Mouse (Mus musculus) heart, postnatal 0 days (tissue): Measurements from ENCODE around the gene Gm21970. TPM values are rescaled to one million over a fixed set of nuclear protein-coding genes. Genes with fewer than 3 reads are reported as not detected.

Experiments
- ATAC-seq: fragments of 200-750 bp; cut with Nextera tagmentation; 2 replicates; pipeline ENCODE4 v1.8.0; 2017; ENCODE audit warnings: low read depth, moderate number of reproducible peaks, moderate library complexity; ENCODE audit not compliant: insufficient read depth
- DNase-seq: peaks from one replicate; pipeline ENCODE4 v3.0.0-alpha.2; 2016; ENCODE audit warnings: low spot score
- H3K27ac ChIP-seq: fragments of 300-500 bp; sonication (generic); 2 replicates; pipeline ENCODE4 v1.5.1; 2014; ENCODE audit warnings: low read depth, mild to moderate bottlenecking
- H3K27me3 ChIP-seq: fragments of 300-500 bp; sonication (generic); 2 replicates; pipeline ENCODE4 v1.6.1; 2014; ENCODE audit warnings: low read length, mixed read lengths; ENCODE audit not compliant: control insufficient read depth, insufficient read depth
- H3K36me3 ChIP-seq: fragments of 300-500 bp; sonication (generic); replicated peaks from 2 replicates; pipeline ENCODE4 v1.6.1; 2014; ENCODE audit warnings: low read length, mixed read lengths; ENCODE audit not compliant: control insufficient read depth, insufficient read depth
- H3K4me1 ChIP-seq: fragments of 300-500 bp; sonication (generic); 2 replicates; pipeline ENCODE4 v1.6.1; 2014; ENCODE audit warnings: antibody characterized with exemption; ENCODE audit not compliant: control insufficient read depth, insufficient read depth
- H3K4me2 ChIP-seq: fragments of 300-500 bp; sonication (generic); 2 replicates; pipeline ENCODE4 v1.6.1; 2014; ENCODE audit warnings: low read depth, mild to moderate bottlenecking, low read length, moderate library complexity
- H3K4me3 ChIP-seq: fragments of 300-500 bp; sonication (generic); 2 replicates; pipeline ENCODE4 v1.5.1; 2014; ENCODE audit warnings: low read depth, low read length
- H3K9ac ChIP-seq: fragments of 300-500 bp; sonication (generic); replicated peaks from 2 replicates; pipeline ENCODE4 v1.6.1; 2014; ENCODE audit warnings: low read depth, low read length, mixed read lengths
- H3K9me3 ChIP-seq: fragments of 300-500 bp; sonication (generic); replicated peaks from 2 replicates; pipeline ENCODE4 v1.6.1; 2016; ENCODE audit warnings: low read length; ENCODE audit not compliant: control insufficient read depth
- CTCF ChIP-seq: IDR thresholded peaks from 2 replicates; pipeline ENCODE4 v1.5.1; 2016; ENCODE audit warnings: antibody characterized with exemption, control low read depth, low read depth
- EP300 ChIP-seq: IDR thresholded peaks from 2 replicates; pipeline ENCODE4 v1.6.1; 2016; ENCODE audit warnings: antibody characterized with exemption, low read depth
- WGBS: fragments of 180-500 bp; shearing (Covaris S2); extraction: QIAGEN DNeasy Blood & Tissue Kit; methylation state at CpG from one replicate; pipeline ENCODE4 v1.1.7; 2014; 5-methylcytosine and 5-hydroxymethylcytosine counted together
- polyA plus RNA-seq: library from polyadenylated mRNA; unstranded; fragments of >200 nt; fragmentation: Nextera tagmentation; extraction: Ambion mirVana; gene quantifications from 2 replicates; pipeline ENCODE4 v1.2.1, GENCODE M21; 2015
- total RNA-seq: library from RNA; depleted of rRNA; stranded (reverse); fragments of >200 nt; gene quantifications from 2 replicates; pipeline ENCODE4 v1.2.3, GENCODE M21; 2014; ENCODE audit warnings: low replicate concordance; rRNA removed

The Gm21970 gene
- total and polyA plus RNA-seq, 2 experiments from 2014 or later: not detected

GRCm38 (mm10) chr16:91466566-91466965 is 75.0 kb downstream of the Gm21970 start:
- H3K4me2 ChIP-seq: no peak overlapping the region; the same call in 1 of the 2 replicates
- peak; percentile 51 for DNase-seq

More at GRCm38 (mm10) chr16:91466566-91466965, 75.0 kb downstream of the Gm21970 start:
- peaks cover 15% of the 10 kb centered on the region for H3K4me1 ChIP-seq
- no peak overlapping the region for H3K4me3 ChIP-seq
- peak overlapping the region; percentile 18; the same call in 1 of the 2 replicates for H3K27ac ChIP-seq
- H3K36me3 ChIP-seq: no peaks in the 10 kb centered on the region
- peak; percentile 42; the same call in 1 of the 2 replicates for ATAC-seq
- 51% methylated on average over 6 of the region's 6 CpGs for WGBS
- TF ChIP-seq CTCF: no peak
- peak; percentile 69; the same call in 1 of the 2 replicates for TF ChIP-seq EP300
- H3K27me3 ChIP-seq: no peaks in the 10 kb centered on the region
- H3K9ac ChIP-seq: no peak overlapping the region
- no peaks in the 10 kb centered on the region for H3K9me3 ChIP-seq

Other genes starting within 250 kb of the Gm21970 start
- 0.46 TPM in 1 of 2 replicates, not detected in the other for gene Olig2, start 166.3 kb upstream of the Gm21970 start, total RNA-seq
- not detected in 2 replicates for gene Olig2, start 166.3 kb upstream of the Gm21970 start, polyA plus RNA-seq
- not detected in 2 replicates for gene Olig1, start 121.9 kb upstream of the Gm21970 start, total RNA-seq
- gene Olig1, start 121.9 kb upstream of the Gm21970 start, polyA plus RNA-seq: 0.07 TPM in 1 of 2 replicates, not detected in the other
- 30.0 and 31.0 TPM in 2 replicates for gene Ifnar2, start 18.9 kb upstream of the Gm21970 start, total RNA-seq
- 48.8 and 49.8 TPM in 2 replicates for gene Ifnar2, start 18.9 kb upstream of the Gm21970 start, polyA plus RNA-seq
- gene Il10rb, start 14.4 kb downstream of the Gm21970 start, total RNA-seq: 44.4 and 63.3 TPM in 2 replicates
- gene Il10rb, start 14.4 kb downstream of the Gm21970 start, polyA plus RNA-seq: 89.0 and 99.4 TPM in 2 replicates
- gene Ifnar1, start 93.5 kb downstream of the Gm21970 start, total RNA-seq: 32.6 and 42.6 TPM in 2 replicates
- gene Ifnar1, start 93.5 kb downstream of the Gm21970 start, polyA plus RNA-seq: 23.7 and 24.0 TPM in 2 replicates
- gene Ifngr2, start 155.4 kb downstream of the Gm21970 start, total RNA-seq: 77.7 and 87.6 TPM in 2 replicates
- gene Ifngr2, start 155.4 kb downstream of the Gm21970 start, polyA plus RNA-seq: 149 and 175 TPM in 2 replicates
- gene Tmem50b, start 206.1 kb downstream of the Gm21970 start, total RNA-seq: 54.6 and 62.6 TPM in 2 replicates
- gene Tmem50b, start 206.1 kb downstream of the Gm21970 start, polyA plus RNA-seq: 51.1 and 55.7 TPM in 2 replicates
- gene Dnajc28, start 227.3 kb downstream of the Gm21970 start, total RNA-seq: 4.6 and 10.7 TPM in 2 replicates
- 9.9 and 15.2 TPM in 2 replicates for gene Dnajc28, start 227.3 kb downstream of the Gm21970 start, polyA plus RNA-seq